In genomic region chrX:95165671-95166127, GRCm38 (mm10) we compare ENCODE assay signal across 8 mouse cellular contexts. TPM values are rescaled to one million over a fixed set of nuclear protein-coding genes. Genes with fewer than 3 reads are reported as not detected.
DNase-seq lines count a peak whose midpoint lies in the region; ATAC-seq and TF ChIP-seq lines count a peak whose summit lies in the region.

No protein-coding gene starts in this region.

- TF ChIP-seq POLR2A in lung, adult 2 months (IDR thresholded peaks at IDR 0.05; ENCODE audit: borderline replicate concordance, extremely low read depth, low read depth, low read length), result no peak
- TF ChIP-seq POLR2A in limb, embryonic 14.5 days (IDR thresholded peaks at IDR 0.05; ENCODE audit: borderline replicate concordance, extremely low read depth, insufficient read depth, insufficient read length), result no peak
- no peak for TF ChIP-seq POLR2A in myocyte (IDR thresholded peaks at IDR 0.05; ENCODE audit: insufficient read length, low read depth)

- H3K9me3 ChIP-seq in embryonic facial prominence, embryonic 10.5 days, result no peaks in the 10 kb centered on the region
- no peaks in the 10 kb centered on the region for H3K9me3 ChIP-seq in limb, embryonic 14.5 days (ENCODE audit: control insufficient read depth, low read length)

- peak; percentile 10 for ATAC-seq in activated CD4-positive, CD25-positive, alpha-beta regulatory T cell, adult 4 months
- peak; percentile 13; the same call in 1 of the 2 replicates for ATAC-seq in limb, embryonic 14.5 days (ENCODE audit: low FRiP score, low read depth)
- ATAC-seq in megakaryocyte-erythroid progenitor cell, adult 5-6 weeks (replicated peaks; ENCODE audit: low FRiP score, low TSS enrichment, poor library complexity, severe bottlenecking), result no peak

- peak overlapping the region; percentile 77 for H3K4me3 ChIP-seq in lung, adult 2 months (replicated peaks; ENCODE audit: extremely low read depth, low read depth, low read length)
- peak overlapping the region; percentile 59 for H3K4me3 ChIP-seq in embryonic facial prominence, embryonic 10.5 days
- H3K4me3 ChIP-seq in limb, embryonic 14.5 days (replicated peaks; ENCODE audit: low read length), result peak overlapping the region; percentile 46
- H3K4me3 ChIP-seq in myocyte, result peak overlapping the region; percentile 49

- no peak for TF ChIP-seq CTCF in lung, adult 2 months (IDR thresholded peaks at IDR 0.05; ENCODE audit: insufficient read depth, low read length)

- WGBS in lung, adult 2 months, result 37% methylated on average over 9 of the region's 9 CpGs
- 27% methylated on average over 9 of the region's 9 CpGs for WGBS in embryonic facial prominence, embryonic 10.5 days
- WGBS in limb, embryonic 14.5 days, result 22% methylated on average over 8 of the region's 9 CpGs

- H3K36me3 ChIP-seq in embryonic facial prominence, embryonic 10.5 days (replicated peaks), result no peaks in the 10 kb centered on the region
- no peaks in the 10 kb centered on the region for H3K36me3 ChIP-seq in limb, embryonic 14.5 days (ENCODE audit: control insufficient read depth, insufficient read depth, low read length)
- H3K36me3 ChIP-seq in myocyte (ENCODE audit: control insufficient read depth, insufficient read depth), result no peaks in the 10 kb centered on the region

- intact Hi-C loops in heart, postnatal 14 days (cut with DNase I), result loop anchor here (10.0 kb wide), 1 partner anchor 59 kb away; no protein-coding TSS in a partner anchor

- H3K9ac ChIP-seq in limb, embryonic 14.5 days (ENCODE audit: low read depth, low read length, severe bottlenecking), result peak overlapping the region; percentile 58

- H3K4me1 ChIP-seq in lung, adult 2 months (ENCODE audit: control insufficient read depth, insufficient read depth, low read length), result no peaks in the 10 kb centered on the region
- 0 out of 2 replicates have a peak, but pooled peaks cover 4% of the 10 kb centered on the region for H3K4me1 ChIP-seq in embryonic facial prominence, embryonic 10.5 days
- H3K4me1 ChIP-seq in limb, embryonic 14.5 days (ENCODE audit: control insufficient read depth, insufficient read depth, low read length), result no peaks in the 10 kb centered on the region

- H3ac ChIP-seq in myocyte (ENCODE audit: control insufficient read depth, insufficient read length), result no peak overlapping the region

- H3K27me3 ChIP-seq in embryonic facial prominence, embryonic 10.5 days (replicated peaks; ENCODE audit: low read depth, poor library complexity, severe bottlenecking), result peaks cover 54% of the 10 kb centered on the region
- H3K27me3 ChIP-seq in limb, embryonic 14.5 days (ENCODE audit: control insufficient read depth, insufficient read depth, low read length), result no peaks in the 10 kb centered on the region
- H3K27me3 ChIP-seq in myocyte (ENCODE audit: control insufficient read depth, insufficient read depth, insufficient read length), result no peaks in the 10 kb centered on the region

- no peak for DNase-seq in lung, adult 2 months
- no peak for DNase-seq in lung, postnatal 25 days (ENCODE audit: low spot score)
- DNase-seq in embryonic facial prominence, embryonic 10.5 days (ENCODE audit: low spot score), result peak; percentile 11
- peak; percentile 5 to 12 for DNase-seq in heart, postnatal 14 days
- no peak for DNase-seq in limb, embryonic 14.5 days (ENCODE audit: low spot score)

- no peaks in the 10 kb centered on the region for H3K79me2 ChIP-seq in myocyte (ENCODE audit: control insufficient read depth, insufficient read depth)

- peak overlapping the region; percentile 85 for H3K27ac ChIP-seq in embryonic facial prominence, embryonic 10.5 days (replicated peaks)
- H3K27ac ChIP-seq in limb, embryonic 14.5 days (replicated peaks; ENCODE audit: low read depth, low read length), result peak overlapping the region; percentile 82

- peak overlapping the region; percentile 59 for H3K4me2 ChIP-seq in limb, embryonic 14.5 days (replicated peaks; ENCODE audit: low read depth, low read length, severe bottlenecking)
- H3K4me2 ChIP-seq in myocyte (ENCODE audit: low read depth), result peak overlapping the region; percentile 81

TF ChIP-seq in myocyte, 11 proteins besides CTCF, POLR2A, EP300 and RAD21:
- TF ChIP-seq REST (IDR thresholded peaks at IDR 0.05; ENCODE audit: insufficient read depth, insufficient read length) (no peak), E2F4 (IDR thresholded peaks at IDR 0.05; ENCODE audit: insufficient read depth) (no peak), POLR2AphosphoS2 (IDR thresholded peaks at IDR 0.05; ENCODE audit: insufficient read length, low read depth) (no peak), TCF12 (IDR thresholded peaks at IDR 0.05; ENCODE audit: insufficient read depth, poor library complexity, severe bottlenecking) (no peak), TCF3 (IDR thresholded peaks at IDR 0.05; ENCODE audit: insufficient read length, low read depth) (no peak), USF1 (IDR thresholded peaks at IDR 0.05; ENCODE audit: low read depth) (no peak), MYOG (IDR thresholded peaks at IDR 0.05; ENCODE audit: control insufficient read depth in 1 of 3, insufficient read depth in 1 of 3, insufficient read length in 2 of 3, low read depth in 2 of 3) (no peak), MAX (IDR thresholded peaks at IDR 0.05; ENCODE audit: low read depth) (no peak), SRF (IDR thresholded peaks at IDR 0.05; ENCODE audit: control insufficient read depth, insufficient read length, low read depth) (no peak), CEBPB (IDR thresholded peaks at IDR 0.05; ENCODE audit: insufficient read depth, poor library complexity, severe bottlenecking) (no peak), MYOD1 (IDR thresholded peaks at IDR 0.05; ENCODE audit: control insufficient read depth in 1 of 3, insufficient read length in 2 of 3, low read depth in 2 of 3) (no peak)

RNA-seq across cellular contexts. Expression of gene Arhgef9, which starts 31.0 kb away (rescaled TPM):
- 1.8 and 2.4 TPM in 2 replicates for polyA plus RNA-seq in lung, adult 2 months (2012; rRNA removed)
- polyA plus RNA-seq in activated CD4-positive, CD25-positive, alpha-beta regulatory T cell, adult 4 months (2017; shearing (Covaris generic)), result under 1 TPM; 0.17 to 0.74 TPM
- polyA plus RNA-seq in embryonic facial prominence, embryonic 10.5 days (2016; fragmentation: Nextera tagmentation; extraction: Ambion mirVana), result 11.9 and 14.3 TPM in 2 replicates
- 10 to 100 TPM; 15.0 to 18.1 TPM for total RNA-seq in heart, postnatal 14 days (2021)
- 22.7 and 27.7 TPM in 2 replicates for polyA plus RNA-seq in limb, embryonic 14.5 days (2012; rRNA removed)
- 15.7 and 23.9 TPM in 2 replicates for polyA plus RNA-seq in limb, embryonic 14.5 days (2014; fragmentation: Nextera tagmentation; extraction: Ambion mirVana)
- 2.4 TPM for polyA plus RNA-seq in myocyte (2012; fragmentation: generic; extraction: Trizol)
- not detected in 2 replicates for total RNA-seq in megakaryocyte-erythroid progenitor cell, adult 5-6 weeks (2014; fragmentation: Nextera tagmentation)
- 1.3 TPM in 1 of 2 replicates, not detected in the other for total RNA-seq in megakaryocyte-erythroid progenitor cell, adult 5-6 weeks (2017)

Comparison
In these comparisons a context has a peak if more than half of its experiments do, and no peak if none do; other contexts are left out.
1. DNase-seq: peak in embryonic facial prominence, embryonic 10.5 days (single experiment) and heart, postnatal 14 days (2 of 2); none in lung, adult 2 months (single experiment), lung, postnatal 25 days (single experiment) and limb, embryonic 14.5 days (single experiment).
2. Peak in every context shown above with its lines, with median percentiles within 50 percentile points of each other: H3K4me3 ChIP-seq.